Mouse (Mus musculus) midbrain, embryonic 16.5 days (tissue): Measurements from ENCODE around the gene Egfl7. TPM values are rescaled to one million over a fixed set of nuclear protein-coding genes. Genes with fewer than 3 reads are reported as not detected.

ENCODE experiments used
- microRNA counts: library from miRNA; unstranded; fragments of <30 nt; microRNA quantifications from one replicate; lab custom pipeline; 2016
- microRNA-seq: library from miRNA; unstranded; fragments of <30 nt; microRNA quantifications from one replicate; pipeline ENCODE4, GENCODE M21; 2017
- polyA plus RNA-seq: library from polyadenylated mRNA; unstranded; fragments of >200 nt; fragmentation: Nextera tagmentation; extraction: Ambion mirVana; gene quantifications from 2 replicates; pipeline ENCODE4 v1.2.1, GENCODE M21; 2015

Egfl7 gene
- polyA plus RNA-seq, 1 experiment from 2014 or later = 64.4 TPM

MicroRNAs encoded within 50 kb of the gene (microRNA counts, 519-probe panel; counts per million panel counts)
- 3,210 counts per million, percentile 90 among the panel's probes with 10 or more counts for microRNA mmu-miR-126-3p (lab: Ali Mortazavi, UCI)
- 2,481 counts per million, percentile 74 among the panel's probes with 10 or more counts for microRNA mmu-miR-126-5p (lab: Ali Mortazavi, UCI)

Small RNA genes within 50 kb of the gene (microRNA-seq; reads per million reads assigned to microRNA genes)
- gene Mir126a = 0.52 reads per million
- gene Mir126b = not detected

Other genes with a start within 250 kb of the Egfl7 start
- gene Dnlz, start 227.9 kb upstream of the Egfl7 start, polyA plus RNA-seq = 24.7 and 27.2 TPM in 2 replicates
- 1.0 and 2.7 TPM in 2 replicates for gene Card9, start 219.1 kb upstream of the Egfl7 start, polyA plus RNA-seq
- 34.8 and 37.9 TPM in 2 replicates for gene Snapc4, start 199.4 kb upstream of the Egfl7 start, polyA plus RNA-seq
- gene Entr1, start 190.7 kb upstream of the Egfl7 start, polyA plus RNA-seq = 175 and 182 TPM in 2 replicates
- 90.0 and 96.5 TPM in 2 replicates for gene Pmpca, start 190.7 kb upstream of the Egfl7 start, polyA plus RNA-seq
- gene Inpp5e, start 170.8 kb upstream of the Egfl7 start, polyA plus RNA-seq = 26.9 and 27.6 TPM in 2 replicates
- gene Sec16a, start 134.8 kb upstream of the Egfl7 start, polyA plus RNA-seq = 18.7 and 20.4 TPM in 2 replicates
- 10.7 and 11.4 TPM in 2 replicates for gene Notch1, start 63.4 kb upstream of the Egfl7 start, polyA plus RNA-seq
- gene Gm20532, start 6.6 kb downstream of the Egfl7 start, polyA plus RNA-seq = 0.30 TPM in 1 of 2 replicates, not detected in the other
- 4.0 and 4.1 TPM in 2 replicates for gene Agpat2, start 24.4 kb downstream of the Egfl7 start, polyA plus RNA-seq
- gene Fam69b, start 48.4 kb downstream of the Egfl7 start, polyA plus RNA-seq = 153 and 155 TPM in 2 replicates
- not detected in 2 replicates for gene Lcn4, start 91.3 kb downstream of the Egfl7 start, polyA plus RNA-seq